Mouse (Mus musculus) heart, adult 2 months (tissue): ENCODE data around the gene Fam163a.

Experiments used
- CTCF ChIP-seq: fragments of 200-600 bp; IDR thresholded peaks from 2 replicates; pipeline ENCODE4 v1.8.1; 2022; ENCODE audit warnings: antibody characterized with exemption, mild to moderate bottlenecking, moderate library complexity
- EP300 ChIP-seq: fragments of 200-500 bp; IDR thresholded peaks from 2 replicates; pipeline ENCODE4 v1.6.1; 2011; ENCODE audit warnings: low read depth, low read length, control low read depth; ENCODE audit not compliant: insufficient read depth
- POLR2A ChIP-seq: fragments of 200-500 bp; IDR thresholded peaks from 2 replicates; pipeline ENCODE4 v1.6.1; 2011; ENCODE audit warnings: mild to moderate bottlenecking, low read depth, low read length, control low read depth; ENCODE audit not compliant: insufficient read depth

GRCm38 (mm10) chr1:156105381-156105780 lies 99.4 kb downstream of the Fam163a start:
- TF ChIP-seq POLR2A (no peak), CTCF (no peak), EP300 (no peak)
